Mouse (Mus musculus): Measurements from ENCODE around the gene Kif1b.
A peak's percentile ranks its signal among the peaks of the same experiment; 100 is the strongest.
"Not testable (repeated sequence)": the region's sequence is repeated elsewhere in the genome, so short reads cannot be mapped to it uniquely, and the experiment has no call there.

Kif1b gene

DNA sequence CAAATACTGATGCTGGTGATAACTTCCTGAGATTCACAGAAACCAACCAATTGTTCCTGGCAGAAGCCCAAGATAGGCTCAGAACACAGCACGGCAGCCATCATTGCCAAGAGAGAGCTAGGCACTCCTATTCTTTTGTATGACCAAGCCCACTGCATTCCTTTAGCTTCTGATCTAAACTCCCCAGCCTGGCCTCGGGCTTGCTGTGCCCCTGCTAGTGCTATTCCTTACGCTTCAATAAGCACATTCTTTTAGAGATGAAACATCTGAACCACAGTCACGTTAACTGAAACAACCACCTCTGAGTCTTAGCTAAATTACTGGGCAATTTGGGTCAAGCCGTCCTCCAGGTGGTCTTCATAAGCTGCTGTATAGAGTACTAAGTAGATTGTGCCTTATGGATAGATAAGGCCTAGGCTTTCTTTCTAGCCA lies 87.4 kb downstream of the Kif1b start:
- peak; percentile 38 for DNase-seq (ENCODE audit: low spot score)

DNA sequence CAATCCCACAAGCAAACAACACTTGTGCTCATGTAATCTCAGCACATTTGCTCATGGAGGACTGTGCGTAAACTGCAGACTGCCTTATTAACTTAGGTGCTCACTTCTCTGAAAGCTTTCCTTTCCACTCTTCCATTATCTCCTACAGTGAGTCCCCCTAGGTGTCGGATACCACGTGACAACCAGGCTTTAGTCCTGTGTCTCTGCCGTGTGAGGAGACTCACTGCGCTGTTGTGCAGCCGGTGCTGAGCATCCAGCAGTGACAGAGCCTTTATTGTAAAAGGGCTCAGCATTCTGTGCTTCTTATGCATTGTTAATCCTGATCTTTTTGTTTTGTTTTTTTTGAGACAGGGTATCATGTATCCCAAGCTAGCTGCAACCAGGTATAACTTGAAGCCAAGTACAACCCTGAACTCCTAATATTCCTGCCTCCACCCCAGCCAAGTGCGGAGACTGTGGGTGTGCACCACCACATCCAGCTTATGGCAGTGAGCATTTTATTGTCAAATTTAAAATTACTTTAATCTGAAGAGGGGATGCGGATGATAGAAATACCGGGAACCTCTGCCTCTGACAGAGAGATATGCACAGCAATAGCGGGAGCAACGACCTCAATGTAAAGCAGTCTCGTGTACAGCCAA lies 88.0 kb downstream of the Kif1b start:
- no peak for DNase-seq (ENCODE audit: low spot score)

DNA sequence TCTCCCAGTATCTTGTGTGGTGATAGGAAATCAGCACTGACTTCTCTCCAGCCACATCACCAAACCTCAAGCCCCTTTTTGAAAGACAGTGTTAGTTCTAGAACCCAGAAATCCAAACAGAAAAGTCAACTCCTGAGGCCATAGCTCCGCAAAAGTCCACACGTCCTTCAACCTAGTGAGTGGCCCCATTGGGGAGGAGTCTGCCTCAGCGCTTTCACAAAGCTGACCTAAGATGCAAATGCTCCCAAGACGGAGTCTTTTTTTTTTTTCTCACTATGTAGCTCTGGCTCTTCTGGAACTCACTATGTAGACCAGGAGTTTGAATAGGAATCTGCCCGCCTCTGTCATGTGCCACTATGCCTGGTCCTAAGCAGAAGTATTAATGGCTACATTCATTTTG lies 89.0 kb downstream of the Kif1b start:
- no peak for DNase-seq (ENCODE audit: low spot score)

DNA sequence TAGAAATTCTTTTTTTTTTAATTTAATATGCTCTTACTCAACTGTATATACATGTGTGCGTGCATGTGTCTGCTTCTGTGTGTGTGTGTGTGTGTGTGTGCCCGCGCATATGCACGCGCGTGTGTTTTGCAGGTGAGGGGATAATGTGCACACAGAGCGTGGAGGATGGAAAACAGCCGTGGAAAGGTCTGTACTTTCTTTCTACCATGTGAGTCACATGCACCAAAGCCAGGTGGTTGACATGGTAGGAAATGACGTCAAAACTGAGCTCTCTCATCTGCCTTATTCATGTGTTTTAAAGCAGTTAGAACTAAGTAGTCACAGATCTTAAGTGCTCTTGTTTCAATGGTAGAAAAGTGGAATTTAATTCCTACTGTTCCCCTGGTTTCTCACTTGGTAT lies 91.5 kb downstream of the Kif1b start:
- DNase-seq (ENCODE audit: low spot score): no peak

DNA sequence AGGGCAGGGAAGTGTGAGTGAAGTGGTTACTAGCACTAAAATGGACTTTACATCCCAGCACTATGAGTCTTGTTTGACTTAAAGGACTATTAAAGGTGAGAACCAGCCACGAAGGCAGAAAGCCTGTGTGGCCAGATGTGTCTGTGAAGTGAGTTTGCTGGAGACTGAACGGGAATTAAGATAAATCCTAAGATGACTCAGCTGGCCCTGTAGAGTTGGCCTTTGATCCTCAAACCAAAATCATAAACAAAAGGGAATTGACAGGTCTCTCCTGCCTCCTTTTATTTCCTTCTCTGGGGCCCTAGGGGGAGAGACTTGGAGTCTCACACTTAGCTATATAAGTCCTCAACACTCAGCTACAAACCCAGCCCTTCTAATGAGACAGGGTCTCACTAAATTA lies 92.1 kb downstream of the Kif1b start:
- peak; percentile 24 for DNase-seq (ENCODE audit: low spot score)

DNA sequence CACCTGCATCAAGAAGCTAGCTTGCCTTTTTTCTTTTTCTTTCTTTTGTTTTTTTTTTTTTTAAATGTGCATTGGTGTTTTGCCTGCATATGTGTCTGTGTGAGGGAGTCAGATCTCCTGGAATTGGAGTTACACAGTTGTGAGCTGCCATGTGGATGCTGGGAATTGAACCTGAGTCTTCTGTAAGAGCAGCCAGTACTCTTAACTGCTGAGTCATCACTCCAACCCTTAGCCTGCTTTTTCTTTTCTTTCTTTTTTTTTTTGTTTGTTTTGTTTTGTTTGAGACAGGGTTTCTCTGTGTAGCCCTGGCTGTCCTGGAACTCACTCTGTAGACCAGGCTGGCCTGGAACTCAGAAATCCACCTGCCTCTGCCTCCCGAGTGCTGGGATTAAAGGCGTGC lies 93.0 kb downstream of the Kif1b start:
- not testable (repeated sequence) for DNase-seq (ENCODE audit: low spot score)

DNA sequence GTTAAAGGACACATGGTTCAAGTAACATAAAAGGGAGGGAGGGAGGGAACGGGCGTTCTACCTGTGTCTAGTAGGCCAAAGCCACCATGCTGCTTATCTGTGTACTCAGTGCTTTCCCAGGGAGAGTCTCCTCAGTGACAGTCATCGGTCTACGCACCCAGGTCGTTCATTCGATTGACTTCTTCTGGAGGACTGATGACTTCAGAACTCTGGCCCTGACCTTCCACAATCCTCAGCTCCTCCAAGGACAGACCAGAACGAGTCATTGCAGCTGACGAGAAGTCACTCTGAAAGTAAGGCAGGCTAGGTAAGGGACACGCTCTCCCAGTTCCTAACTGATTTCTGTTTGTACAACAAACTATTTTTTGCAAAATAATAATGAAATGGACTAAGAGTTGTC lies 94.0 kb downstream of the Kif1b start:
- no peak for DNase-seq (ENCODE audit: low spot score)

DNA sequence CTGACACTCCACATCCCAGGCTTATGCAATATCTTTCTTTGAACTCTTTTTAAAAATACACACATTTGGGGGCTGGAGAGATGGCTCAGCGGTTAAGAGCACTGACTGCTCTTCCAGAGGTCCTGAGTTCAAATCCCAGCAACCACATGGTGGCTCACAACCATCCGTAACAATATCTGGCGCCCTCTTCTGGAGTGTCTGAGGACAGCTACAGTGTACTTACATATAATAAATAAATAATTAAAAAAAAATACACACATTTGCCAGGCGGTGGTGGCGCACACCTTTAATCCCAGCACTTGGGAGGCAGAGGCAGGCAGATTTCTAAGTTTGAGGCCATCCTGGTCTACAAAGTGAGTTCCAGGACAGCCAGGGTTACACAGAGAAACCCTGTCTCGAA lies 96.1 kb downstream of the Kif1b start:
- not testable (repeated sequence) for DNase-seq (ENCODE audit: low spot score)

DNA sequence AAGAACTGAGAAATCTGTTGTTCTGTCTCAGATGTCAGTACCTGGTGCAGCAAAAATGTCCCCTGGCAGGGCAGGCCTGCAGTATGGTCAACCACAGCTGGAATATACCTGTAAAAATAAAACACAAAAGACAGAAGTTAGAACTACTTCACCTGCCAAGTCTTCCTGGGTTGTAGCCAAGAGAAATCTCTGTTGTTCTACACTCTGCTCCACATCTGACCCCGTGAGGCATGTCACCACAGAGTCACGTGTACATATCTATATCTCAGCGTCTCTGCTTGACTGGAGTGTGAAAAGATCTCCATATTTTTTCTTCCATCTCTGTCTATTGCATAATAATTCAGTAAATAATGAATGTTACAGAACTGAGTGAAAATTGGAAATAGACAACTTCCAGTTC lies 105.0 kb downstream of the Kif1b start:
- DNase-seq (ENCODE audit: low spot score): no peak

DNA sequence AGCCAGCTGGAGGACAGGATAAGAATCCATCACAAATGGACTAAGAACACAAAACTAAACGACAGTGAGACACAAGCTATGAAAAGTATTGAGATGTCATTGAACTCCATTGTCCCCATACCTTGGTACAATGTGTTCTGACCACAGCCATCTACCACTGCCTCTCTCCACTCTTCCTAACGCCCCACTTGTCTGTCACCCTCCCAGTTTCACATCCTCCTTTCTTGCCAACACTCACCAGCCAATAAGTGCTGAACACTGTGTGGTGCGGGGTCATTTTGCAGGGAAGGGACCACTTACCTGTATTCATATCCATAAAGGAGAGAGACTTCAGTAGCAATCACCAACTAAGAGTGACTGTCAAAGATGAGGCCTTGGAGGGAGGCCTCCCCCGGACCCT lies 106.4 kb downstream of the Kif1b start:
- no peak for DNase-seq (ENCODE audit: low spot score)

DNA sequence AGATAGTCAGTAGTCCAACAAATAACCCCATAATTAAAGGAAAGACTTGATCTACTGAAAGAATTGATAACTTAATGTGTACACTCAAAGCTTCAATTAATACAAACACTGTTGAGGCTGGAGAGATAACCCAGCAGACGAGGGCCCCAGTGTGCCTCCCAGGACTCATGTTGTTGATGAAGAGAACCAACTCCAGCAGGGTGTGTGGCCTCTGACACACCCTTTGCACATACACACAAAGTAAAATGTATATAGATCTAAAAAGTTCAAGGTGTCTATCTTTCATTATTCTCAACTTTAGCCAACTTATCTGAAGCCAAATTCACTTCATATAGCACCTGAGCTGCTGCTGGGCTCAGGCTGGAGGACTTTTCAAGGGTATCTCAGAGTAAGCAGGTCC lies 110.3 kb downstream of the Kif1b start:
- no peak for DNase-seq (ENCODE audit: low spot score)

DNA sequence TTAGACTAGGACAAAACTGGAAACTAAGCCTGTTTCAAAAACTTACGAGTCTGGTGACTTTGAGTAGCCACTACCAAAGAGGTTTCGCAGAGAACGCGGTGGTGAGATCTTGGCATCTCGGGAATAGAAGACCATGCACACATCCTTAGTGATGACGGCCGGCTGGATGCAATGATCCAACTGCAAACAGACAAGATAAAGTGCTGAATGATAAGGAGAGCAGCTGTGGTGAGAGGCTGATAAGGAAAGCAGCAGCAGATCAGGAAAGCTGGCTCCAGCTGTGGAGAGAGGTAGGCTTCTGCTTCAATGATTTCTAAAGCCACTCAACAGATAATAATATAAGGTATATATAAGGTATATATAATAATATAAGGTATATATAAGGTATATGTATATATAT lies 116.4 kb downstream of the Kif1b start:
- DNase-seq (ENCODE audit: low spot score): no peak

DNA sequence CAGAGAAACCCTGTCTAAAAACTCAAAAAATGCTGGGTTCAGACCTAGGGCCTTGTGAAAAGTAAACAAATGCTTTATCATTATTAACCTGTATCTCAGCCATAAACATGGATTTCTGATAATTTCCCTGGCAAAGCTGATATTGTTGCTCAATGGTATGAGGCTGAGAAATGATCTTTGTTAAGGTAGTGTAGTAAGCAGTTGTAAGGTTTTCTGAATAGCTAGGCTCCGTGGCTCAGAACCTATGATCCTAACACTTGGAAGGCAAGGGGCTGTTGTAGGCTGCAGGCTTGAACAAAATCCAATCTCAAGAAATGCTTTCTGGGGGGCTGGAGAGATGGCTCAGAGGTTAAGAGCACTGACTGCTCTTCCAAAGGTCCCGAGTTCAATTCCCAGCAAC lies 118.9 kb downstream of the Kif1b start:
- no peak for DNase-seq (ENCODE audit: low spot score)

DNA sequence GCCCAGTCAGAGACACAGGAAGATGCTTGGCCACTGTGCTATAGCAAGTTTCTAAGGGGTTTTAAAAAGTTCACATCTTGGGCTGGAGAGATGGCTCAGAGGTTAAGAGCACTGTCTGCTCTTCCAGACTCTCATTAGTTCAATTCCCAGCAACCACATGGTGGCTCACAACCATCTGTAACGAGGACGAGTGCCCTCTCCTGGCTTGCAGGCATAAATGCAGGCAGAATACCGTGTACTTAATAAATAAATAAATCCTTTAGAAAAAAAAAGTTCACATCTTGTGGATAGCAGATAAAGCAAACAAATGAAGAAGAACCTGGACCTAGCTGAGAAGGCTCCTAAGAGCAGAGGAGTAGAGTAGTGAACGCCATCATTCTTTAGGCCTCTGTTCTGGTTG lies 124.7 kb downstream of the Kif1b start:
- peak; percentile 42 for DNase-seq (ENCODE audit: low spot score)

DNA sequence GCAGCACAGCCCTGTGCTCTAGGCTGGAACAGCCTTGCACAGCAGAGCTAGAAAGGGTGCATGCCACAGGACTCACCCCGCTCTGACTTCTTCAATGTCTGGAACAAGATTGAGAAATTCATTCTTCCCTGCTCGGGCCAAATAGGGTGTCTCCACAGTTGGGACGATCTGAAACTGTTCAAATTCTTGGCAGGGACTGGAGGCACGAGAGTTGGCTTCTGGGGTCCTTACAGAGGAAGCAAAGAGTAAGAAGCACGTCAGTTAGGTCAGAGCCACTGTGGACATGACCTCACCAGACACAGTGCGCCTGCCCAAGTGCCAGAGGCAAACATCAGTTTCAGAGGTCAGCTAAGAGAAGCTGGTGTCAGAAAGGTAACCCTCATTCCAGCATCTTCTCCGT lies 125.3 kb downstream of the Kif1b start:
- no peak for DNase-seq (ENCODE audit: low spot score)

DNA sequence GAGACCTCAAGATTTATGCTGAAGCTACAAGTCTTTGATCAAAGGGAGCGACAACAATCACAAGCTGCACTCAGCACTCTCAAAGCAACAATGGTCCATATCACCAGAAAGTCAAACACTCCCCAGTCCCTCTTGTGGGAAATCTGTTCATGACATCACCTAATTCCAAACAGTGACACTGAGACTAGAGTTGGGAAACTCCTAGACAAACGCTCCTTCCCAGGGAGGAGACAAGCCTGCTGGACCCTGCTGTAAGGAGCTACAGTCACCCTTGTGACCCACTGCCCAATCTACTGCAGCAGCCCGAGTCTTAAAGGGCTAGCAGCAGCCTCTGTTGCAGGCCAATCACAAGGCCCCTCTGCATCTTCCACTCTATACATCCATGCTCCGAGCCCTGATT lies 127.9 kb downstream of the Kif1b start:
- no peak for DNase-seq (ENCODE audit: low spot score)

DNA sequence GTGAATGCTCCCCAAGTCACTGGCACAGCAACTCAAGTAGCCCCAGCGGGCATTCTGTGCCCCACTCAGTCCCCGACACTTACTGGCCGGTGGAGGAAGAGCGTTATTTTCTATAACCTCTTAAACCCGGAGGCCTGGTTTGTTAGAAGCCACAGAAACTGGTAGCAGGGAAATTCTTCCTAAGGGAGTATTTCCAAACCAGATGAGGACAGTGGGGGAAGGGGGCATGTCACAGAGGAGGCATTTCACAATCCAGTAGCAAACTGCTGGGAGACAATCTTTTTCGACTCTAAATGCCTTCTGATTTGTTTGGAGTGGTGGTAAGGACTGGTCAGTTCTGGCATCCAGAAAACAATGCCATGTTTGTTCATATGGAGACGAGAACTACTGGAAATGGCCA lies 128.3 kb downstream of the Kif1b start:
- no peak for DNase-seq (ENCODE audit: low spot score)

DNA sequence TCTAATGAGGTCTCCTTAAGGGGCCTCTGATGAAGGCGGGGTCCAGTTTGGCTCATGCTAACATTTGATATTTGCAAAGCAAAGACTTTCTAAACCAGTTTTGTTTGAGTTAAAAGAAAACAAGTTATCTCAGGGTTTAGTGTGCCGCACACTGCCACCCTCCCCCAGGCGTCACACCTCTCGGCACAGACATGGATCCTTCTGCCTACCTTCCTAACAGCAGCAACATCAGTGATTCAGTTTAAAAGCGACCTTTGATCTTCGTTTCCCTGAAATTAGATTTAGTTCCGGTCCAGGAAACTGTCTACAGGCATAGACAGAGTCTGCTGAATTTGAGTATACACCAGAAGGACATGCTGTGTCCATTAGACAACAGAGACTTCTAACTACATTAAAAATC lies 129.2 kb downstream of the Kif1b start:
- no peak for DNase-seq (ENCODE audit: low spot score)

DNA sequence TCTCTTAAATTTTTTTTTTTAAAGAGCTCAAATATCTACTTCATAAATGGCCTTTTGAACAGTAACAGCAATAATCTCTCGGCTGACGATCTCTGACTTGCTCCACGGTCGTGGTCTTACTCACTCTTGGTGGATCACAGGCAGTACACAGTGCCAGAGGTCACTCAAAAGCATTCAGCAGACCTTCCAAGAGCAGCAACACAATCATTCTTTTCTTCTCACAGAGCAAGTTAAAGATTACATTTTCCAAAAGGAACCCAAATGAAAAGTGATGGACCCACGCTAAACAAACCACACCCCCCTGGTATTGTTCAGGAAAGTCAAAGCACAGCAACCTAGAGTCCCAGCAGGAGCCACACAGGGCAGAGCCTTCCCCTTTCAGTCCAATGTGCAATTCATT lies 130.4 kb downstream of the Kif1b start:
- DNase-seq (ENCODE audit: low spot score): no peak

DNA sequence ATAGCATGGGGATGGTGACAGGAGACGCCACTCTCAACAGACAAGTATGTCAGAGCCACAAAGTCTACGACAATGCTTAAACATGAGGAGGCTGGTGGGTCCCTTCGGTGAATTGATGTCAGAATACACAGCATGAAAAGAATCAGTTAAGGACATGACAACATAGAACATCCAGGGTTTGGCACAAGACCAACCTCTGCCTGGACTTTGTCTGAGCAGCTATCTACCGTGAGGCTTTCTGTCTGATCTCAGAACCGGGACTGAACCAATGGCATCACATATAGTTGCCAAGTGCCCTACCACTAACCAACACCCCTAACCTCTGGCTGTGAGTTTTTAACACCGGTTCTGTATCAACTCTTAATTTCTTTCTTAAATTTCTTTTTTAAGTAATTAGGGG lies 130.8 kb downstream of the Kif1b start:
- DNase-seq (ENCODE audit: low spot score): no peak

DNA sequence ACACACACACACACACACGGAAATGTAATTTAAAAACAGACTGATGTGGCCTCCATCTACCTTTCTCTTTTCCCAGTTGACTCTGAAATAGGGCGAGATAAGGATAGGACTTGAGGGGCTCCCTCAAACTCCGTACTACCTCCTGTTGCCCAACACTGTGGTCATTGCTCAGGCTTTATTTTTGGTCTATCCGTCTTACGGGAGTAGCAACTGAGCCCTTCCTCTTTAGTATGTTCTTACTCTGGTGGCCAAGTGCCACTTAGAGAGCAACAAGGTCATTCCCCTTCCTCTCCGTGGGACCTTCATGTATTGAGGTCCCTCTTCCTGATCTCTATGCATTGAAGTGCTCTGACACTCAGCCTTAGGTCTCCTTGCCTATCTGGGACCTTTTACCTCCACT lies 133.8 kb downstream of the Kif1b start:
- no peak for DNase-seq (ENCODE audit: low spot score)

DNA sequence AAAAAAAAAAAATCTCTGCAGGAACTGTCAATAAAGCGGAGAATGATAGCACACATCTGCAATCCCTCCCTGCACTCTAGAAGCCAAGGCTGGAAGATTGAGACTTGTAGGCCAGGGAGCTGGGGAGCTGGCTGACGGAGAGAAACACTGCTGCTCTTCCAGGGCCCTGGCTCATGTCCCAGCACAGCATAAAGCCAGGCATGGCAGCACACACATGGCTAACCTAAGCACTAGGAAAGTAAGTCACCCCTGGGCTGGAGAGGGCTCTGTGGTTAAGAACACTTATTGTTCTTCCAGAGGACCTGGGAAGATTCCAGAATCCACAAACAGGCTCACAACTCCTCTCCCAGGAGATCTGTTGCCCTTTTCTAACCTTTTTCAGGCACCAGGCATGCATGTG lies 134.8 kb downstream of the Kif1b start:
- peak; percentile 79 for DNase-seq (ENCODE audit: low spot score)

DNA sequence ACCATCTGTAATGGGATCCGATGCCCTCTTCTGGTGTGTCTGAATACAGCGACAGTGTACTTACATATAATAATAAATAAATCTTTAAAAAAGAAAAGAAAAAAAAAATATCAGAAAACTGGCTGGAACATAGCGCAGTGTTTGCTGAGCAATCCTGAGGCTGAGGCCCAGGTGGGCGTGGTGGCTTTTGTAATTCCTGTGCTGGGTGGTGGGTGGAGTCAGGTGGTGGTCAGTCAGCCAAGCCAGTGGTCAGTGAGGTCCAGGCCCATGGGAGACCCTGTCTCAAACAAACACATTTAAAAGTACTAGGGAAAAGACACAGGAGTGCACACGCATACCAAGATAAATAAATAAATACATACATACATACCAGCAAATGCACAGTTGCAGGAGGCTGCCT lies 135.4 kb downstream of the Kif1b start:
- no peak for DNase-seq (ENCODE audit: low spot score)

DNA sequence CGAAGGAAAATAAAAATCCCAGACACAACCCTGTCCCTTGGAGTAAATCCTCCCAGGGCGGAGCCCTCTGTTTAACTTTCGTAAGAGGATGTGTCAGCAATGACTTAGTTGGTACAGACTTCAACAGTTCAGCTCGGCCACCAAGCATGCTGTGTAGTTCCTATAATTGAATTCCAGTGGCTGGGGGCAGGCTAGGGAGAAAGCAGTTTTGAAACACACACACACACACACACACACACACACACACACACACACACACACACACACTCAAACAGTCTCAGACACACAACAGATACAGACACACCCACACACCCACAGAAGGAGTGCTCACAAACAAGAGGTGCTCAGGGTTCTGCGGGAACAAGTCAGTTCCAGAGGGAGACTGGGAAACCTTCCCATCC lies 135.9 kb downstream of the Kif1b start:
- DNase-seq (ENCODE audit: low spot score): peak; percentile 30

DNA sequence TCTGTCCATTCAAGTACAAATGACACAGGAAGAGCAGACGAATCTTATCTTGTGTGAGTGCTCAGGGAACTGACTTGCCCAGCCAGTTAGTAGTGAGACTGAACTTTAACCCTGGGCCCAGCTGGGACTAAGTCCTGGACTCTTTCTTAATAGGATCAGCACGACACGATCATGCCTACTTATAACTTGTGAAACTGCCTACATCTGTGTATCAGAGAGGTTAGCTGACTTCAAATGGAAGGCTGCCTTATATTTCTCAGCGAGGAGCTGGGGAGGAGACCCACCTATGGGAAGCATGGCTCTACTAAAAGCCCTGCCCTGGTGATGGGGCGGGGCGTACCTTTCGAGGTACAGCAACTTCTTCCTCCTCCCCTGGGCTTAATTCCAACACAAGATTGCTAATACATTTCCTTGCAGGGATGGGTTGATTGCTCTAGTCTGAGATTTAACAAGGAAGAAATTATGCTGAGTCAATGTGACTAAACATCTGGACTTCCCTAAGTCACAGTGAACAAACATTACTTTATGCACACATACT lies 137.0 kb downstream of the Kif1b start:
- DNase-seq (ENCODE audit: low spot score): peak; percentile 74

All from MN1 (cell line).